23 mouse cellular contexts compared by ENCODE assay signal in the genomic region with DNA sequence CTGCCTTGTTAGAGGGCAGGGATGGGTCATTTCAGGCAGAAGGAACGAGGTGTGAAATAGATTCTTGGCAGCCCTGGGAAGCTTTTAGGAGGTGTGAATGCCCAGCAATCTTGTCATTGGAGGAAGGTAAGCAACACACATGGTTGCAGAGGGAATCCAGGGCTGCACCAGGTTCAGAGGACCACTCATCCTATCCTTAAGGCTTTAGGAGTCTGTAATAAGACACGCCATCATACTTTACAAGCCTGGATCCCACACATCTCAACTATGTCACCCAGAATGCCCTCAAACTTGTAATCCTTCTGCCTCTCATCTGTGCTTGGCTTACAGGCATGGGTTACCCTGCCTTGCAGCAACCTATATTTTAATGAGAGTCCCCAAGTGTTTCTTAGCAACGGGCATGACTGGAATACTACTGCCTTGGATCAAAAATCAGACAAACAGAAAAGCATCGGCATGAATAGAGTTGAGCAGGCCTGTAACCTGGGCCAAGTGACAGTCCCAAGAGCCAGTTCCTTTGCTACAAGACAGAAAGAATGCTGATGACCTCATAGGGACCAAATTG.
A peak's percentile ranks its signal among the peaks of the same experiment; 100 is the strongest.
DNase-seq lines count a peak whose midpoint lies in the region; ATAC-seq and TF ChIP-seq lines count a peak whose summit lies in the region.
"Had no signal": no experiment of that assay in that cellular context is flagged by ENCODE, and none has a peak within 500 bp of the region (broad histone marks: within the 10 kb centered on the region; RNA-seq: fewer than 3 reads in every experiment).

No protein-coding gene starts in this region.

- no peak overlapping the region for H3K4me3 ChIP-seq in gastrocnemius, adult 2 months
- no peak overlapping the region for H3K4me3 ChIP-seq in forebrain, postnatal 0 days (ENCODE audit: low read depth, low read length)
- no peak overlapping the region for H3K4me3 ChIP-seq in midbrain, embryonic 12.5 days
- H3K4me3 ChIP-seq: embryonic facial prominence, embryonic 12.5 days; erythroblast, embryonic 14.5 days; heart, adult 2 months; heart, embryonic 15.5 days; kidney, embryonic 15.5 days; megakaryocyte, embryonic 14.5 days; myocyte had no signal

- H3K27ac ChIP-seq in gastrocnemius, adult 2 months, result no peak overlapping the region
- no peak overlapping the region for H3K27ac ChIP-seq in forebrain, postnatal 0 days (ENCODE audit: low read depth, low read length)
- 0 out of 2 replicates have a peak overlapping the region, but pooled peaks have one; percentile 12 for H3K27ac ChIP-seq in midbrain, embryonic 12.5 days (replicated peaks)
- H3K27ac ChIP-seq: embryonic facial prominence, embryonic 12.5 days; heart, adult 2 months; heart, embryonic 15.5 days; kidney, embryonic 15.5 days had no signal

- intact Hi-C loops in gastrocnemius, adult 2 months (cut with DNase I), result no loop called here
- intact Hi-C loops in left cerebral cortex, postnatal 10 days (cut with DNase I), result no loop called here

- WGBS in forebrain, postnatal 0 days, result 35% methylated on average over 4 of the region's 4 CpGs
- WGBS in midbrain, embryonic 12.5 days, result 71% methylated on average over 4 of the region's 4 CpGs

- peak; percentile 67 for ATAC-seq in forebrain, postnatal 0 days
- no peak for ATAC-seq in midbrain, embryonic 12.5 days (ENCODE audit: low FRiP score, low read depth)
- no peak for ATAC-seq in megakaryocyte, adult 5-6 weeks (ENCODE audit: poor library complexity, severe bottlenecking)
- ATAC-seq: intestine, postnatal 0 days had no signal

- peak; percentile 24 for DNase-seq in gastrocnemius, adult 2 months
- no peak for DNase-seq in gastrocnemius, adult 8-10 months (ENCODE audit: low spot score in 2 of 2)
- DNase-seq in brain, embryonic 14.5 days (ENCODE audit: low read depth), result peak; percentile 54
- DNase-seq in forebrain, postnatal 0 days, result peak; percentile 39
- no peak for DNase-seq in spleen, postnatal 4 days (ENCODE audit: low spot score in 2 of 2)
- DNase-seq in left cerebral cortex, postnatal 10 days (ENCODE audit: extremely low spot score in 1 of 2, low spot score in 2 of 2), result no peak
- DNase-seq: B cell, adult 2 months; cerebellum, adult 8-10 months; heart, adult 2 months; kidney, postnatal 4 days; layer of hippocampus, adult 9-11 months; liver; spleen, adult 18-20 months; thymus, postnatal 4 days had no signal

- no peak overlapping the region for H3K4me2 ChIP-seq in forebrain, postnatal 0 days (ENCODE audit: low read depth)
- H3K4me2 ChIP-seq in midbrain, embryonic 12.5 days (replicated peaks), result no peak overlapping the region
- H3K4me2 ChIP-seq: embryonic facial prominence, embryonic 12.5 days; heart, embryonic 15.5 days; kidney, embryonic 15.5 days had no signal

- H3K27me3 ChIP-seq in forebrain, postnatal 0 days (ENCODE audit: insufficient read depth, low read length), result no peaks in the 10 kb centered on the region
- H3K27me3 ChIP-seq in midbrain, embryonic 12.5 days, result no peaks in the 10 kb centered on the region
- H3K27me3 ChIP-seq: embryonic facial prominence, embryonic 12.5 days; heart, embryonic 15.5 days; kidney, embryonic 15.5 days had no signal

- H3K9ac ChIP-seq in forebrain, postnatal 0 days, result no peak overlapping the region
- no peak overlapping the region for H3K9ac ChIP-seq in midbrain, embryonic 12.5 days (replicated peaks)
- H3K9ac ChIP-seq: embryonic facial prominence, embryonic 12.5 days; heart, embryonic 15.5 days; kidney, embryonic 15.5 days had no signal

- TF ChIP-seq POLR2A in brain, embryonic 14.5 days (IDR thresholded peaks at IDR 0.05; ENCODE audit: borderline replicate concordance, extremely low read depth, insufficient read depth, insufficient read length, poor library complexity, severe bottlenecking), result no peak

- no peaks in the 10 kb centered on the region for H3K36me3 ChIP-seq in forebrain, postnatal 0 days (ENCODE audit: insufficient read depth)
- no peaks in the 10 kb centered on the region for H3K36me3 ChIP-seq in midbrain, embryonic 12.5 days
- H3K36me3 ChIP-seq: embryonic facial prominence, embryonic 12.5 days; heart, embryonic 15.5 days; kidney, embryonic 15.5 days had no signal

- no peaks in the 10 kb centered on the region for H3K9me3 ChIP-seq in forebrain, postnatal 0 days (ENCODE audit: low read length)
- no peaks in the 10 kb centered on the region for H3K9me3 ChIP-seq in midbrain, embryonic 12.5 days
- H3K9me3 ChIP-seq: embryonic facial prominence, embryonic 12.5 days; heart, embryonic 15.5 days; kidney, embryonic 15.5 days; megakaryocyte, embryonic 14.5 days had no signal

- H3K4me1 ChIP-seq in forebrain, postnatal 0 days (ENCODE audit: insufficient read depth), result peaks cover 7% of the 10 kb centered on the region; the same call in 1 of the 2 replicates
- peaks cover 12% of the 10 kb centered on the region; the same call in 1 of the 2 replicates for H3K4me1 ChIP-seq in midbrain, embryonic 12.5 days
- H3K4me1 ChIP-seq: megakaryocyte, embryonic 14.5 days had no signal

- no peak for TF ChIP-seq CTCF in gastrocnemius, adult 2 months (IDR thresholded peaks at IDR 0.05)
- no peak for TF ChIP-seq CTCF in brain, embryonic 14.5 days (IDR thresholded peaks at IDR 0.05; ENCODE audit: borderline replicate concordance, extremely low read depth, insufficient read depth, insufficient read length)
- TF ChIP-seq CTCF in forebrain, postnatal 0 days (IDR thresholded peaks at IDR 0.05; ENCODE audit: low read depth), result no peak

Comparison
In these comparisons a context has a peak if more than half of its experiments do, and no peak if none do; other contexts are left out.
1. DNase-seq: peak in gastrocnemius, adult 2 months (single experiment), brain, embryonic 14.5 days (single experiment) and forebrain, postnatal 0 days (single experiment); none in gastrocnemius, adult 8-10 months (0 of 2), spleen, postnatal 4 days (0 of 2) and left cerebral cortex, postnatal 10 days (0 of 2).